Mouse (Mus musculus): ENCODE measurements around the gene Ubac2. TPM values are rescaled to one million over a fixed set of nuclear protein-coding genes. Genes with fewer than 3 reads are reported as not detected.
A peak's percentile ranks its signal among the peaks of the same experiment; 100 is the strongest.

Gene Ubac2
- polyA plus RNA-seq, 1 experiment from 2014 or later = 38.5 TPM

- DNase-seq (ENCODE audit: low spot score) (no peak), ATAC-seq (ENCODE audit: low FRiP score, low TSS enrichment) (no peak)
- Histone ChIP-seq H3K4me2 (replicated peaks; ENCODE audit: low read depth) (no peak overlapping the region), H3K27ac (replicated peaks) (no peak overlapping the region), H3K27me3 (ENCODE audit: control insufficient read depth, insufficient read depth, low read length) (no peaks in the 10 kb centered on the region), H3K9me3 (ENCODE audit: control insufficient read depth, low read length) (no peaks in the 10 kb centered on the region), H3K9ac (ENCODE audit: low read length) (no peak overlapping the region), H3K4me1 (replicated peaks; ENCODE audit: control insufficient read depth, insufficient read depth) (no peaks in the 10 kb centered on the region), H3K4me3 (ENCODE audit: low read depth, low read length) (no peak overlapping the region), H3K36me3 (ENCODE audit: control insufficient read depth, insufficient read depth, low read length) (peaks cover 4% of the 10 kb centered on the region; the same call in 1 of the 2 replicates)
- whole genome bisulfite sequencing = 84% methylated on average over 6 of the region's 6 CpGs
- no peak for TF ChIP-seq CTCF (IDR thresholded peaks at IDR 0.05; ENCODE audit: low read depth)
- TF ChIP-seq EP300 (optimal IDR thresholded peaks at IDR 0.05) = no peak
Measured at GRCm38 (mm10) chr14:121990897-121991296, 112.5 kb downstream of the Ubac2 start.

- Histone ChIP-seq H3K27ac (replicated peaks) (no peak overlapping the region), H3K4me2 (replicated peaks; ENCODE audit: low read depth) (no peak overlapping the region), H3K36me3 (ENCODE audit: control insufficient read depth, insufficient read depth, low read length) (peaks cover 4% of the 10 kb centered on the region; the same call in 1 of the 2 replicates), H3K4me3 (ENCODE audit: low read depth, low read length) (no peak overlapping the region), H3K4me1 (replicated peaks; ENCODE audit: control insufficient read depth, insufficient read depth) (no peaks in the 10 kb centered on the region), H3K9ac (ENCODE audit: low read length) (no peak overlapping the region), H3K27me3 (ENCODE audit: control insufficient read depth, insufficient read depth, low read length) (no peaks in the 10 kb centered on the region), H3K9me3 (ENCODE audit: control insufficient read depth, low read length) (no peaks in the 10 kb centered on the region)
- DNase-seq (ENCODE audit: low spot score) (peak; percentile 10), ATAC-seq (ENCODE audit: low FRiP score, low TSS enrichment) (no peak)
- no peak for TF ChIP-seq CTCF (IDR thresholded peaks at IDR 0.05; ENCODE audit: low read depth)
- TF ChIP-seq EP300 (optimal IDR thresholded peaks at IDR 0.05) = no peak
Measured at GRCm38 (mm10) chr14:121991921-121992320, 113.5 kb downstream of the Ubac2 start.

GRCm38 (mm10) chr14:121992395-121993280 lies 114.2 kb downstream of the Ubac2 start:
- no peaks in the 10 kb centered on the region for H3K4me1 ChIP-seq (replicated peaks; ENCODE audit: control insufficient read depth, insufficient read depth)
- TF ChIP-seq EP300 (optimal IDR thresholded peaks at IDR 0.05) = no peak
- TF ChIP-seq CTCF (IDR thresholded peaks at IDR 0.05; ENCODE audit: low read depth) = no peak
- H3K4me3 ChIP-seq (ENCODE audit: low read depth, low read length) = no peak overlapping the region
- DNase-seq (ENCODE audit: low spot score) = peak; percentile 11
- WGBS = 79% methylated on average over 13 of the region's 13 CpGs
- ATAC-seq (ENCODE audit: low FRiP score, low TSS enrichment) = no peak
- H3K27me3 ChIP-seq (ENCODE audit: control insufficient read depth, insufficient read depth, low read length) = no peaks in the 10 kb centered on the region
- H3K9me3 ChIP-seq (ENCODE audit: control insufficient read depth, low read length) = no peaks in the 10 kb centered on the region
- peaks cover 4% of the 10 kb centered on the region; the same call in 1 of the 2 replicates for H3K36me3 ChIP-seq (ENCODE audit: control insufficient read depth, insufficient read depth, low read length)
- H3K27ac ChIP-seq (replicated peaks) = no peak overlapping the region
- no peak overlapping the region for H3K4me2 ChIP-seq (replicated peaks; ENCODE audit: low read depth)
- no peak overlapping the region for H3K9ac ChIP-seq (ENCODE audit: low read length)

- no peak overlapping the region for H3K9ac ChIP-seq (ENCODE audit: low read length)
- H3K27ac ChIP-seq (replicated peaks) = no peak overlapping the region
- 77% methylated on average over 4 of the region's 4 CpGs for WGBS
- TF ChIP-seq EP300 (optimal IDR thresholded peaks at IDR 0.05) = no peak
- TF ChIP-seq CTCF (IDR thresholded peaks at IDR 0.05; ENCODE audit: low read depth) = no peak
- no peaks in the 10 kb centered on the region for H3K9me3 ChIP-seq (ENCODE audit: control insufficient read depth, low read length)
- H3K4me3 ChIP-seq (ENCODE audit: low read depth, low read length) = no peak overlapping the region
- H3K4me2 ChIP-seq (replicated peaks; ENCODE audit: low read depth) = no peak overlapping the region
- DNase-seq (ENCODE audit: low spot score) (peak; percentile 7), ATAC-seq (ENCODE audit: low FRiP score, low TSS enrichment) (no peak)
- peaks cover 4% of the 10 kb centered on the region; the same call in 1 of the 2 replicates for H3K36me3 ChIP-seq (ENCODE audit: control insufficient read depth, insufficient read depth, low read length)
- no peaks in the 10 kb centered on the region for H3K27me3 ChIP-seq (ENCODE audit: control insufficient read depth, insufficient read depth, low read length)
- no peaks in the 10 kb centered on the region for H3K4me1 ChIP-seq (replicated peaks; ENCODE audit: control insufficient read depth, insufficient read depth)
Measured at GRCm38 (mm10) chr14:121993616-121994015, 115.2 kb downstream of the Ubac2 start.

- 87% methylated on average over 17 of the region's 17 CpGs for WGBS
- ATAC-seq (ENCODE audit: low FRiP score, low TSS enrichment) (no peak), DNase-seq (ENCODE audit: low spot score) (peak; percentile 9)
- H3K27me3 ChIP-seq (ENCODE audit: control insufficient read depth, insufficient read depth, low read length) = no peaks in the 10 kb centered on the region
- H3K27ac ChIP-seq (replicated peaks) = no peak overlapping the region
- no peaks in the 10 kb centered on the region for H3K9me3 ChIP-seq (ENCODE audit: control insufficient read depth, low read length)
- H3K4me3 ChIP-seq (ENCODE audit: low read depth, low read length) = no peak overlapping the region
- TF ChIP-seq CTCF (IDR thresholded peaks at IDR 0.05; ENCODE audit: low read depth) (no peak), EP300 (optimal IDR thresholded peaks at IDR 0.05) (no peak)
- no peak overlapping the region for H3K4me2 ChIP-seq (replicated peaks; ENCODE audit: low read depth)
- no peaks in the 10 kb centered on the region for H3K4me1 ChIP-seq (replicated peaks; ENCODE audit: control insufficient read depth, insufficient read depth)
- peaks cover 4% of the 10 kb centered on the region; the same call in 1 of the 2 replicates for H3K36me3 ChIP-seq (ENCODE audit: control insufficient read depth, insufficient read depth, low read length)
- no peak overlapping the region for H3K9ac ChIP-seq (ENCODE audit: low read length)
Measured at GRCm38 (mm10) chr14:121994171-121994700, 115.8 kb downstream of the Ubac2 start.
